Mouse (Mus musculus) forebrain, embryonic 14.5 days (tissue): ENCODE measurements around the gene Robo1. TPM values are rescaled to one million over a fixed set of nuclear protein-coding genes. Genes with fewer than 3 reads are reported as not detected.
"Not testable (repeated sequence)": the region's sequence is repeated elsewhere in the genome, so short reads cannot be mapped to it uniquely, and the experiment has no call there.

Experiments used
- ATAC-seq: fragments of 200-750 bp; cut with Nextera tagmentation; 2 replicates; pipeline ENCODE4 v1.8.0; 2017; ENCODE audit warnings: mild to moderate bottlenecking, moderate library complexity
- DNase-seq: peaks from one replicate; pipeline ENCODE4 v3.0.0-alpha.2; 2015; ENCODE audit warnings: low spot score
- H3K27ac ChIP-seq: fragments of 300-500 bp; sonication (generic); 2 replicates; pipeline ENCODE4 v1.5.1; 2014; ENCODE audit warnings: low read depth, mild to moderate bottlenecking, control low read depth, low read length, moderate library complexity
- H3K27me3 ChIP-seq: fragments of 300-500 bp; sonication (generic); replicated peaks from 2 replicates; pipeline ENCODE4 v1.6.1; 2014; ENCODE audit warnings: low read length, control low read depth, mixed read lengths; ENCODE audit not compliant: control insufficient read depth, insufficient read depth
- H3K36me3 ChIP-seq: fragments of 300-500 bp; sonication (generic); 2 replicates; pipeline ENCODE4 v1.6.1; 2014; ENCODE audit warnings: low read length, control low read depth; ENCODE audit not compliant: control insufficient read depth, insufficient read depth
- H3K4me1 ChIP-seq: fragments of 300-500 bp; sonication (generic); 2 replicates; pipeline ENCODE4 v1.6.1; 2014; ENCODE audit warnings: antibody characterized with exemption, low read length, control low read depth; ENCODE audit not compliant: control insufficient read depth, insufficient read depth
- H3K4me2 ChIP-seq: fragments of 300-500 bp; sonication (generic); 2 replicates; pipeline ENCODE4 v1.6.1; 2014; ENCODE audit warnings: mild to moderate bottlenecking, control low read depth, low read length
- H3K4me3 ChIP-seq: fragments of 300-500 bp; sonication (generic); 2 replicates; pipeline ENCODE4 v1.5.1; 2014; ENCODE audit warnings: low read depth, low read length, control low read depth
- H3K9ac ChIP-seq: fragments of 300-500 bp; sonication (generic); 2 replicates; pipeline ENCODE4 v1.6.1; 2014; ENCODE audit warnings: mild to moderate bottlenecking, low read length, control low read depth, moderate library complexity
- H3K9me3 ChIP-seq: fragments of 300-500 bp; sonication (generic); replicated peaks from 2 replicates; pipeline ENCODE4 v1.6.1; 2016; ENCODE audit warnings: low read length, control low read depth, mixed read lengths; ENCODE audit not compliant: control insufficient read depth
- whole genome bisulfite sequencing: fragments of 180-500 bp; shearing (Covaris S2); extraction: QIAGEN DNeasy Blood & Tissue Kit; methylation state at CpG from one replicate; pipeline ENCODE4 v1.1.7; 2014; 5-methylcytosine and 5-hydroxymethylcytosine counted together
- polyA plus RNA-seq: library from polyadenylated mRNA; unstranded; fragments of >200 nt; fragmentation: Nextera tagmentation; extraction: Ambion mirVana; gene quantifications from 2 replicates; pipeline ENCODE4 v1.2.1, GENCODE M21; 2014

Gene Robo1
- polyA plus RNA-seq, 1 experiment from 2014 or later, result 37.1 TPM

DNA sequence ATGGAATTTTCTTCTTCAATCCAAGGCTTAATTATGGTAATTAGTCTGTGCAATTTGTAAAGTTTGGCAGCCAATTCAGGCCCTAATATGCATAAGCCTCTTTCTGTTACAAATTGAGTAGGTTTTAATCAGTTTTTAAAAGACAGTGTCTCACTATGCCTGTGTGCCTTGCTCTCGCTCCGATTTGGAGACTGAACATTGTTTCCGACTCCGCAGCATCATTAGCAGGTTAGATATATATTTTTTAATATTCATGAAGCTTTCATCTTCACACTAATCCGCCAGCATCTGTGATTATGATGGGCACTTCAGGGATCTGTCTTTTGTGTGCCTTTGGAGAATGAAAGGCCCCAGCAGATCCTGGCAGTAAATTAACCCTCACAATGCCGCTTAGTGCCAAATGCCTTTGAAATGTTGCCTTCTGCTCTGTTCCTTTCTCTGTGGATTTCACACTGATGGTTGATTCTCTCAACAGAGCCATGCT, 202.7 kb downstream of the Robo1 start:
- H3K4me3 ChIP-seq, result no peak overlapping the region
- 2% methylated on average over 6 of the region's 6 CpGs for WGBS

DNA sequence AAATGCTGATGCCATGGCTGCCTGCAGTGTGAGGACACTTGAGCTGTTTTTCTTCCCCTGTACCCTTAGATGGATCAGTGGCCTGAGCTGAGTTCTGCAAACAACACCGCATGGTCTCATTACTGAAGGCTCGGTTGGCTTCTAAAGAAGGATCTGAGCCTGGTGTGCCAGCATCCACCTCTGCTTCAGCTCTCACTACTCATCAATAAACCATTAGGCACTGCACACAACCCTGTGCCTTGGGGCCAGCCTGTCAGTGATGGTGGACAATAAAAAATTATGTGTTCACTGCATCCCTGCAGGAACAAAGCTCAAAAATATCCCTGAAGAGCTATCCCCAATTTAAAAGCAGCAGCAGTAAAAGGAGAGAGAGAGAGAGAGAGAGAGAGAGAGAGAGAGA, 223.2 kb downstream of the Robo1 start:
- DNase-seq (no peak), ATAC-seq (no peak)
- Histone ChIP-seq H3K9ac (no peak overlapping the region), H3K4me2 (no peak overlapping the region), H3K36me3 (no peaks in the 10 kb centered on the region), H3K9me3 (no peaks in the 10 kb centered on the region), H3K4me3 (no peak overlapping the region), H3K27ac (no peak overlapping the region), H3K4me1 (no peaks in the 10 kb centered on the region; the same call in 1 of the 2 replicates), H3K27me3 (no peaks in the 10 kb centered on the region)
- WGBS, result 60% methylated on average over 2 of the region's 2 CpGs

More for the DNA sequence above, 202.7 kb downstream of the Robo1 start:
- peak overlapping the region; percentile 4; the same call in 1 of the 2 replicates for H3K4me2 ChIP-seq
- H3K27ac ChIP-seq, result peak overlapping the region; percentile 74
- peaks cover 11% of the 10 kb centered on the region for H3K4me1 ChIP-seq
- ATAC-seq (peak; percentile 96), DNase-seq (peak; percentile 97)
- H3K36me3 ChIP-seq, result no peaks in the 10 kb centered on the region
- no peak overlapping the region; the same call in 1 of the 2 replicates for H3K9ac ChIP-seq
- no peaks in the 10 kb centered on the region for H3K9me3 ChIP-seq
- peaks cover 13% of the 10 kb centered on the region; the same call in 1 of the 2 replicates for H3K27me3 ChIP-seq

DNA sequence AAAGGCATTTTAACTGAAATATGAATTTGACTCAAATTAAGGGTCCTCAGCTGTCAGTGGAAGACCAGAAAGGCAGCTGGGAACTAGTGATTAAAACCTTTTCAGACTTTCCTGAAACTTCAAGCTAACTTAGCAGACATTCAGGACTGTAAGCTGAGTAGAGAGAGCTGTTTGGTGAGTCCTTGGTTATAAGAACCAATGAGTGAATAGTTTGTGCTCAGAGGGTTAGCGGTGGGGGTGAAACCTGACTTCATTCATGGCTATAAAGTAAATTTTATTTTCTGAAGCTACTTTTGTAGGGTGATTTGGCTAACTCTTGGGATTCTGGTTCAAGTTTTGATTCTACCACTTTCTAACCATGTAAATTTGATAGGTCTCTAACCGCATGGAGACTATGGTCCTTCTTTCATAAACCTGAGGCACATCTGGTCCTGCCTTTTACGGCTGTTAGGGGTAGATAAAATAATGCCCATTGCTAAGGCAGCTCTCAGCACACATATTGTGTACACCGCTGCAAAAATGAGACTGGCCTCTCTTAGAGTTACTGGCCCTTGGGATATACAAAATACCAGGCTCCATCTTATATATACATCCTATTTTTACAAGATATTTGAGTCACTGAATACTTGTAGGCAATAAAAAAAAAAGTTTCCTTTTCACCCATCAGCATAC, 225.9 kb downstream of the Robo1 start:
- Histone ChIP-seq H3K9me3 (no peaks in the 10 kb centered on the region), H3K36me3 (no peaks in the 10 kb centered on the region), H3K4me3 (no peak overlapping the region), H3K4me1 (no peaks in the 10 kb centered on the region; the same call in 1 of the 2 replicates), H3K4me2 (no peak overlapping the region), H3K9ac (no peak overlapping the region), H3K27me3 (no peaks in the 10 kb centered on the region), H3K27ac (no peak overlapping the region)
- DNase-seq (no peak), ATAC-seq (no peak)
- WGBS, result 95% methylated on average over 4 of the region's 4 CpGs

DNA sequence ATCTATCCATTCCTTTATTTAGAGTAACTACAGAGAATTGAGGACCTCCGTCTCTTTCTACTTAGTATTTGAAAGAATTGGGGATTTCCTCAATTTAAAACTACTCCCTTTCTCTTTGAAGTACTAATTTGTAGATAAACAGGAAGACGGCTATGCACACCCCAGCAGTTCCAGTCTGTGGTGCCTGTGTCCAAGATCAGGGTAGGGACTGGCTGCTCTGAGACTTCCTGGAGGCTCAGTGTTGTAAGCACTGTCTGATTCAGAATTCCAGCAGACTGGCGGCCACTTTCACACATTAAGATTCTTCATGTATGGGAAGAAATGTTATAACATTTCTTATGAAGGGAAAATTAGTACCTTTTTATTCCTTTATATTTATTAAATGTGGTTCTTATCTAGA, 230.1 kb downstream of the Robo1 start:
- ATAC-seq (no peak), DNase-seq (no peak)
- H3K27me3 ChIP-seq, result no peaks in the 10 kb centered on the region
- H3K4me3 ChIP-seq, result no peak overlapping the region
- no peaks in the 10 kb centered on the region for H3K4me1 ChIP-seq
- 78% methylated on average over 3 of the region's 3 CpGs for WGBS
- H3K9me3 ChIP-seq, result no peaks in the 10 kb centered on the region
- no peak overlapping the region for H3K4me2 ChIP-seq
- no peak overlapping the region for H3K9ac ChIP-seq
- H3K27ac ChIP-seq, result no peak overlapping the region
- H3K36me3 ChIP-seq, result no peaks in the 10 kb centered on the region

DNA sequence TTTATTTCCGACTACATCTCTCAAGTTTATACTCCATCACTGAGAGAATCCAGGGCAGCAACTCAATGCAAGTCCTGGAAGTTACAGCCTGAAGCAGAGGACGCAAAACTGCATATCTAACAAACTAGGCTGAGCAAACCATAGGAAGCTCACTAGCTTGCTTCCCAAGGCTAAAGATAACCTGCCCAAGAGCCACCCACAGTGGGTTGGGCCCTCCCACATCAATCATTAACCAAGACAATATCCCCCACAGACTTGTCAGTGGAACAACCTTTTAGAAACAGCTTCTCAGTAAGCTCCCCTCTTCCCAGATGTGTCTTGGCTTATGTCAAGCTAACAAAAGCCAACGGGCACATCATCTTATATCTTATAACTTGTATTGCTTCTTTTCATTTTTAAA, 235.8 kb downstream of the Robo1 start:
- no peaks in the 10 kb centered on the region for H3K36me3 ChIP-seq
- DNase-seq, result no peak
- no peaks in the 10 kb centered on the region for H3K9me3 ChIP-seq
- no peaks in the 10 kb centered on the region; the same call in 1 of the 2 replicates for H3K4me1 ChIP-seq
- ATAC-seq, result no peak
- no peak overlapping the region for H3K4me2 ChIP-seq
- no peak overlapping the region for H3K27ac ChIP-seq
- H3K27me3 ChIP-seq, result no peaks in the 10 kb centered on the region
- H3K9ac ChIP-seq, result no peak overlapping the region
- WGBS, result 69% methylated on average over 3 of the region's 3 CpGs
- no peak overlapping the region for H3K4me3 ChIP-seq

DNA sequence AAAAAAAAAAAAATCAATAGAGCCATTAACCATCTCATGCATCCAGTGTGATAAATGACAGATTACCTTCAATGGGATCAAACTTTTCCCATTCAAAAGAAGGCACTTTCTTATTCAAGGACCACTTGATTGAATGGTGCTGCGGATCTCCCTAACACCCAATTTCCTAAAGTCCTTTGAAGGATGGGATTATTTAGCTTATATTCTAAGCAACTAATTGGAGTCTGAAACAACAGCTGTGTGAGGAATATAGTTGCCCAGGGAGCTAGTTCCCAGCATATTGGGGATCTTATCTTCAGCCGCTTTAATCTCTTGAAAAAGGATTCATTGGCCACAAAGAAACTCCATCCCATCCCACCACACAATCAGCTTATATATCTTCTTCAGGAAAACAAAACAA, 236.8 kb downstream of the Robo1 start:
- Histone ChIP-seq H3K27me3 (no peaks in the 10 kb centered on the region), H3K4me1 (no peaks in the 10 kb centered on the region; the same call in 1 of the 2 replicates), H3K4me3 (no peak overlapping the region), H3K27ac (no peak overlapping the region), H3K9ac (no peak overlapping the region), H3K36me3 (no peaks in the 10 kb centered on the region), H3K4me2 (no peak overlapping the region), H3K9me3 (no peaks in the 10 kb centered on the region)
- DNase-seq (peak; percentile 14), ATAC-seq (no peak)
- WGBS, result 9% methylated on average over 2 of the region's 2 CpGs

DNA sequence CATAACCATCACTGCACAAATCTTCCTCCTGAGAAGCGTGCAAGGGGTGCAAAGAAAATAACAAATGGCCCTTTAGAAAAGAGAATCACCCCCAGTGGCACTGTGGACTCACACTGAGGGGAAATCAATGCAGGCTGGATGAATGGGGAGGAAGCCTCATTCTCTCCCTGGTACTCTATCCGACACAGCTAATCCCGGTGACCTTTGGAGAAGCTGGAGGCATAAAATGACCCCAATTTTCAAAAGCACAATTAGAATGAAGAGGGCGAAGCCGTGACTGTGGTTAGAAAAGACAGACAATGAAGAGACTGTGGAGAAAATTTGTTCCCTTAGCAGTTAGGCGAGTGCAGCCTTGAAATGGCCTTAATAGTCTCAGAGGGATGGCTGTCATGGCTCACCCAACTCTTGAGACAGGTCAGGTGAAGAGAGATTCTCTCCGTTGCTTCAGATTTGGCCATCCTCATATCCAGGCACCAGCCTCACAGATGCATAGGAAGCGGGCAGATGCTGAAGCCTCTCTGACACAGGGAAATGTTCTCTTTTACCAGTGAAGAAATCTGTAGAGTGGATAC, 243.7 kb downstream of the Robo1 start:
- Histone ChIP-seq H3K9me3 (no peaks in the 10 kb centered on the region), H3K4me2 (no peak overlapping the region), H3K4me1 (no peaks in the 10 kb centered on the region), H3K4me3 (no peak overlapping the region), H3K27ac (no peak overlapping the region), H3K9ac (no peak overlapping the region), H3K36me3 (no peaks in the 10 kb centered on the region), H3K27me3 (no peaks in the 10 kb centered on the region)
- peak; percentile 33 for DNase-seq
- WGBS, result 19% methylated on average over 8 of the region's 8 CpGs
- peak; percentile 68 for ATAC-seq

DNA sequence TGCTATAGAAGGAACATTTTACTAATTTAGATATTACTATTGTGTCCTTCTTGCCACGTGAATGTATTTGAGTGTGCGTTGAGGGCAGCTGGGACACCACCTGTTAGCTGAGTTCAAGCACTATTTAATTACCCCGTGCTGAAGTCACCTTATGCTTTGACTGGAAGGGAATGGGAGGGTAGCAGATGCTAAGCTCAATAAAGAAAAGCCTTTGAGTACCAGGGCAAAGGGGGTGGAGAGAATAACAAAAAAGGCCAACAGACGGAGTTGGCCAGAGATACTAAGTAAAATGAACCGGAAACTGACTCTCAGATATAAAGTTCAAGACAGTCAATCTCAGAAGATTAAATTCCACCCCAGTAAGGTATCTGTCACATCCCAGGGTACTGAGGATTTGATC, 245.6 kb downstream of the Robo1 start:
- no peaks in the 10 kb centered on the region for H3K9me3 ChIP-seq
- H3K4me1 ChIP-seq, result no peaks in the 10 kb centered on the region
- 5% methylated on average over 5 of the region's 5 CpGs for WGBS
- H3K9ac ChIP-seq, result no peak overlapping the region
- no peak overlapping the region for H3K4me2 ChIP-seq
- no peaks in the 10 kb centered on the region for H3K36me3 ChIP-seq
- ATAC-seq, result peak; percentile 32; the same call in 1 of the 2 replicates
- H3K27me3 ChIP-seq, result no peaks in the 10 kb centered on the region
- DNase-seq, result peak; percentile 21
- no peak overlapping the region for H3K27ac ChIP-seq
- H3K4me3 ChIP-seq, result no peak overlapping the region

DNA sequence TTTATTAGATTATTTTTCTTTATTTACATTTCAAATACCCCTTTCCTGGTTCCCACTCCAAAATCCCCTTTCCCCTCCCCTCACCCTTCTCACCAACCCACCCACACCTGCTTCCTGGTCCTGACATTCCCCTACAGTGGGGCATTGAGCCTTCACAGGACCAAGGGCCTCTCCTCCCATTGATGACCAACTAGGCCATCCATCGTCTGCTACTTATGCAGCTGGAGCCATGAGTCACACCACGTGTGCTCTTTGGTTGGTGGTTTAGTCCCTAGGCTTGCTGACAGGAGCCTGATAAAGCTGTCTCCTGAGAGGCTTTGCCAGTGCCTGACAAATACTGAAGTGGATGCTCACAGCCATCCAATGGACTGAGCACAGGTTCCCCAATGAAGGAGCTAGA, 254.0 kb downstream of the Robo1 start:
- not testable (repeated sequence) for H3K36me3 ChIP-seq, ATAC-seq, H3K4me3 ChIP-seq, DNase-seq, H3K27ac ChIP-seq, H3K9me3 ChIP-seq, H3K9ac ChIP-seq, H3K4me1 ChIP-seq, H3K27me3 ChIP-seq, H3K4me2 ChIP-seq
- WGBS, result 58% methylated on average over 2 of the region's 2 CpGs
